Mouse (Mus musculus) ES-E14 (cell line): ENCODE data around the gene Ralbp1. TPM values are rescaled to one million over a fixed set of nuclear protein-coding genes. Genes with fewer than 3 reads are reported as not detected.
A peak's percentile ranks its signal among the peaks of the same experiment; 100 is the strongest.

Experiments
- DNase-seq: peaks from one replicate; pipeline ENCODE4 v3.0.0-alpha.2; 2013; ENCODE audit warnings: low read depth, low spot score
- H3K27ac ChIP-seq: 2 replicates; pipeline ENCODE4 v1.5.1; 2012; ENCODE audit warnings: low read depth, mild to moderate bottlenecking, low read length, moderate library complexity, mixed read lengths; ENCODE audit not compliant: poor library complexity, insufficient read depth, severe bottlenecking
- H3K36me3 ChIP-seq: 2 replicates; pipeline ENCODE4 v1.6.1; 2012; ENCODE audit warnings: mild to moderate bottlenecking, low read length, moderate library complexity, mixed read lengths; ENCODE audit not compliant: control insufficient read depth, poor library complexity, insufficient read depth, severe bottlenecking
- H3K4me1 ChIP-seq, 2 experiments: fragments of 150-350 bp in 1 of 2; sonication (generic) in 1 of 2; 2 replicates each; pipeline ENCODE4 v1.6.1; 2012; ENCODE audit warnings: low read length in 2 of 2, mild to moderate bottlenecking in 1 of 2, mixed read lengths in 1 of 2; ENCODE audit not compliant: control insufficient read depth in 2 of 2, insufficient read depth in 2 of 2, poor library complexity in 1 of 2
- H3K4me3 ChIP-seq, 2 experiments: fragments of 150-350 bp in 1 of 2; sonication (generic) in 1 of 2; 2 replicates each; pipeline ENCODE4 v1.5.1; 2012; ENCODE audit warnings: low read length in 2 of 2, low read depth in 1 of 2, mild to moderate bottlenecking in 1 of 2, mixed read lengths in 1 of 2; ENCODE audit not compliant: insufficient read depth in 1 of 2, poor library complexity in 1 of 2, severe bottlenecking in 1 of 2
- H3K9ac ChIP-seq: 2 replicates; pipeline ENCODE4 v1.6.1; 2012; ENCODE audit warnings: low read depth, mild to moderate bottlenecking, low read length, mixed read lengths; ENCODE audit not compliant: poor library complexity, insufficient read depth, severe bottlenecking
- H3K9me3 ChIP-seq: fragments of 150-350 bp; sonication (generic); 2 replicates; pipeline ENCODE4 v1.6.1; 2012; ENCODE audit warnings: low read depth, mild to moderate bottlenecking, low read length; ENCODE audit not compliant: control insufficient read depth, insufficient read depth
- CHD2 ChIP-seq: IDR thresholded peaks from 2 replicates; pipeline ENCODE4 v1.6.1; 2014; ENCODE audit warnings: mild to moderate bottlenecking, low read depth, low read length, inconsistent platforms
- HCFC1 ChIP-seq: IDR thresholded peaks from 2 replicates; pipeline ENCODE4 v1.6.1; 2012; ENCODE audit warnings: low read length, inconsistent platforms, borderline replicate concordance; ENCODE audit not compliant: insufficient read depth
- MAFK ChIP-seq: IDR thresholded peaks from 2 replicates; pipeline ENCODE4 v1.6.1; 2014; ENCODE audit warnings: mild to moderate bottlenecking, low read depth, low read length, inconsistent platforms; ENCODE audit not compliant: insufficient read depth
- ZC3H11A ChIP-seq: IDR thresholded peaks from 2 replicates; pipeline ENCODE4 v1.6.1; 2012; ENCODE audit warnings: low read depth, mild to moderate bottlenecking, inconsistent platforms, low read length, borderline replicate concordance
- ZNF384 ChIP-seq: IDR thresholded peaks from 2 replicates; pipeline ENCODE4 v1.6.1; 2012; ENCODE audit warnings: low read depth, low read length, inconsistent platforms
- in situ Hi-C, 2 experiments: fragments of 600-800 bp; cut with MboI; formaldehyde crosslinking; loops; one replicate each; pipeline ENCODE4 v1.15.1; 2025; ENCODE audit warnings: low sequenced_read_pairs in 2 of 2, inconsistent platforms in 1 of 2; ENCODE audit not compliant: unreplicated experiment in 2 of 2
- total RNA-seq: library from RNA; depleted of rRNA; stranded (reverse); fragments of 300-350 nt; gene quantifications from 2 replicates; pipeline ENCODE4 v1.2.3, GENCODE M21; 2012

The Ralbp1 gene
- total RNA-seq, 1 experiment: 57.6 TPM

- Histone ChIP-seq H3K27ac (no peak overlapping the region), H3K9ac (no peak overlapping the region), H3K4me1 (peaks cover 3 to 4% of the 10 kb centered on the region in 2 experiments; a peak in 2 of 4 replicates), H3K9me3 (no peaks in the 10 kb centered on the region), H3K4me3 (no peak overlapping the region), H3K36me3 (no peaks in the 10 kb centered on the region)
- TF ChIP-seq ZC3H11A (no peak), HCFC1 (no peak), CHD2 (no peak), MAFK (no peak), ZNF384 (no peak)
- no peak for DNase-seq
- in situ Hi-C loops: no loop called here
These were observed 3.9 kb upstream of the Ralbp1 start for GRCm38 (mm10) chr17:65889476-65889875.

GRCm38 (mm10) chr17:65886571-65886970 lies 973 bp upstream of the Ralbp1 start:
- DNase-seq: no peak
- TF ChIP-seq ZC3H11A: no peak
- TF ChIP-seq MAFK: no peak
- no peak for TF ChIP-seq HCFC1
- TF ChIP-seq CHD2: no peak
- TF ChIP-seq ZNF384: no peak
- Histone ChIP-seq H3K36me3 (no peaks in the 10 kb centered on the region), H3K9me3 (no peaks in the 10 kb centered on the region), H3K9ac (no peak overlapping the region; the same call in 1 of the 2 replicates), H3K4me3 (peak overlapping the region in 1 of 2 experiments; percentile 80; a peak in 3 of 4 replicates), H3K4me1 (peaks cover 6 to 8% of the 10 kb centered on the region in 2 experiments; a peak in 3 of 4 replicates), H3K27ac (no peak overlapping the region; the same call in 1 of the 2 replicates)
- in situ Hi-C loops: no loop called here

GRCm38 (mm10) chr17:65885398-65885696 lies 251 bp downstream of the Ralbp1 start:
- Histone ChIP-seq H3K27ac (peak overlapping the region; percentile 95), H3K4me3 (peak overlapping the region; percentile 80 to 83), H3K9ac (peak overlapping the region; percentile 86), H3K4me1 (peaks cover 6 to 14% of the 10 kb centered on the region in 2 experiments; a peak in 3 of 4 replicates), H3K36me3 (no peaks in the 10 kb centered on the region), H3K9me3 (no peaks in the 10 kb centered on the region)
- DNase-seq: no peak
- TF ChIP-seq MAFK (no peak), HCFC1 (no peak), CHD2 (no peak), ZNF384 (no peak), ZC3H11A (no peak)
- in situ Hi-C loops: no loop called here

GRCm38 (mm10) chr17:65884691-65885397 lies 754 bp downstream of the Ralbp1 start:
- peak overlapping the region; percentile 83 to 86 for H3K4me3 ChIP-seq
- peak overlapping the region; percentile 95 for H3K27ac ChIP-seq
- H3K4me1 ChIP-seq: peaks cover 6 to 15% of the 10 kb centered on the region in 2 experiments; a peak in 3 of 4 replicates
- in situ Hi-C loops: no loop called here
- no peaks in the 10 kb centered on the region for H3K9me3 ChIP-seq
- peak; percentile 97 for DNase-seq
- TF ChIP-seq HCFC1: peak; percentile 99
- TF ChIP-seq ZC3H11A: no peak
- TF ChIP-seq CHD2: peak; percentile 97
- no peak for TF ChIP-seq ZNF384
- H3K36me3 ChIP-seq: no peaks in the 10 kb centered on the region
- H3K9ac ChIP-seq: peak overlapping the region; percentile 89
